Mouse (Mus musculus): ENCODE measurements around the gene Srl. TPM values are rescaled to one million over a fixed set of nuclear protein-coding genes. Genes with fewer than 3 reads are reported as not detected.

Srl gene
- total and polyA plus RNA-seq, 2 experiments from 2014 or later, result 10.6 to 28.3 TPM

DNA sequence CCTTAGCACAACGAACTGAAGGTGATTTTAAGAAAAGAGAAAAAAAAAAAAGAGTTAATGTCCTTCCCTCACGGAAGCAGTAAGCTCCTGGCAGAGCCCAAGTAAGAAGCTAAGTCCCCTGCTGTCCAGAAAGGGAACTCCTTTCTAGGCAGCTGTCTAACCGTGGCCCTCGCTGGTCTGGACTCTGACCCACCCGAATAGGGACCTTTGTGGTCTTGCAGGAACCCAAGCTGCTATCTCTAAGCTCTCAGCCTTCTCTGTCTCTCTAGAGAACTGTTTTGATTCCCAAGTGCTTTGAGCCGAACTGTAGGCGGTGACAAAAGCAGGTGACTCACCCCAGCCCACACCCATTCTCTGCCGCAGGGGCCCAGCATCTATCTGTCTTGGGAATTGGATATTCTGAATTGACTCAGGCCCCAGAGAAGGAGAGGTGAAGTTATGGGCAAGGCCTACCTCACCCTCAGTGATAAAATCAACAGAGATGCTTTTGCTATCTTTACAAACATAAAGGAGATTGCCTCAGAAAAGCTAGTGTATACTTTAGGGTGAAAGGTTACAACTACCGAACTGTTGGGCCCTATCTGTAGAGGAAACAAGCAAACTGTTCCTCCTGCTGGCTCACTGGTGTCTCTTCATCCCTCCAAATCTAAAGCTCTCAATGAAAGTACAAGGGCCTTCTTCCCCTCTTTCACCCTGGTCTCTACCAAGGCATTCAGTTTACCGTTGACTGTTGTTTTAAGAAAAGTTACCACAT, 71.8 kb downstream of the Srl start:
- no peaks in the 10 kb centered on the region for H3K9me3 ChIP-seq (ENCODE audit: low read length)
- ATAC-seq, result no peak
- peak; percentile 38 for TF ChIP-seq CTCF (IDR thresholded peaks at IDR 0.05; ENCODE audit: low read depth)
- H3K36me3 ChIP-seq (ENCODE audit: insufficient read depth, low read length), result no peaks in the 10 kb centered on the region
- no peak overlapping the region for H3K9ac ChIP-seq (replicated peaks; ENCODE audit: low read length)
- H3K27ac ChIP-seq, result no peak overlapping the region
- H3K27me3 ChIP-seq (ENCODE audit: insufficient read depth, low read length), result no peaks in the 10 kb centered on the region
- no peak overlapping the region for H3K4me3 ChIP-seq (ENCODE audit: low read length)
- H3K4me2 ChIP-seq (ENCODE audit: low read depth, low read length), result no peak overlapping the region
- 73% methylated on average over 10 of the region's 10 CpGs for WGBS
- no peak for DNase-seq (ENCODE audit: low spot score)
- 0 out of 2 replicates have a peak, but pooled peaks cover 4% of the 10 kb centered on the region for H3K4me1 ChIP-seq (ENCODE audit: insufficient read depth, low read length)

DNA sequence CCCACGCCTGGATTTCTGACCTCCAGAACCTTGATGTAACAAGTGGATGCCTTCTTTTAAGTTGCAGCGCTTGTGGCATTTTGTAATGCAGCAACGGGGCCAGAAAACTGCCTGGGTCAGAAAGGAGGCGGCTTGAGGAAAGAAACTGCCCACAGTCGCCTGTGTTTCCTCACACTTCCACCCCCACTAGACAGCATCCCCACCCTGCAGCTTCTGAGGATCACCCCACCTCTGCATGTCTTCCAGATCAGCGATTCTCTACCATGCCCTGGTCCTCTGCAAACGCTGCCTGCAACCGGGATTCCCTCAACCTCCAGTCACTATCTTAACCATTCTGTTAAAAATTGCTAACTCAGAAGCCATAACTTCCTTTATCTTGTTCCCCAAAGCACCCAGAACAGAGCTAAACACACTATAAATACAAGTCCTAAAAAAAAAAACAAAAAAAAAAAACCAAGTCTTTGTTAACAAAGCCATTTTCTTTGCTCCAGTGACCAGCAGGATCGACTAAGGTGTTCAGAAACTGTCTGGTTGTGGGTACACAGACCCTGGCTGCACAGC, 77.0 kb downstream of the Srl start:
- no peak overlapping the region for H3K27ac ChIP-seq
- TF ChIP-seq CTCF (IDR thresholded peaks at IDR 0.05; ENCODE audit: low read depth), result no peak
- no peaks in the 10 kb centered on the region for H3K4me1 ChIP-seq (ENCODE audit: insufficient read depth, low read length)
- H3K36me3 ChIP-seq (ENCODE audit: insufficient read depth, low read length), result no peaks in the 10 kb centered on the region
- H3K27me3 ChIP-seq (ENCODE audit: insufficient read depth, low read length), result no peaks in the 10 kb centered on the region
- DNase-seq (ENCODE audit: low spot score) (no peak), ATAC-seq (no peak)
- H3K9ac ChIP-seq (replicated peaks; ENCODE audit: low read length), result no peak overlapping the region
- 73% methylated on average over 9 of the region's 9 CpGs for WGBS
- no peak overlapping the region for H3K4me2 ChIP-seq (ENCODE audit: low read depth, low read length)
- no peaks in the 10 kb centered on the region for H3K9me3 ChIP-seq (ENCODE audit: low read length)
- H3K4me3 ChIP-seq (ENCODE audit: low read length), result no peak overlapping the region

DNA sequence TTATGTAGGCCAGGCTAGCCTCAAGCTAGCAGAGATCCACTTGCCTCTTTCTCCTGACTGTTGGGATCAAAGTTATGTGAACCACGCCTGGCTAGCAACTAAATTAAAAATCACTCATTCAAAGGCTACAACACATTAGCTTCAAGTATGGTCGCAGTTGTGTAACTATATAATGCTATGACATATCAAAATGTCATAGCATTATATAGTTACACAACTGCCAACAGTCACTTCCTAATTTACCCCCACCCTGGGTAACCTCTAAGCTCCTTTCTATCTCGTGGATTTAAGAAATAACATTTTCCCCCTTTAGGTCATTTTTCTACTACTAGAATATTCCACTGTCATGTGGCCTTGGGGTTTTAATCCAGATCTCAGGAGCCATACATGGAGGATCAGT, 83.7 kb downstream of the Srl start:
- H3K27ac ChIP-seq, result no peak overlapping the region
- H3K9me3 ChIP-seq (ENCODE audit: low read length), result no peaks in the 10 kb centered on the region
- DNase-seq (ENCODE audit: low spot score) (no peak), ATAC-seq (no peak)
- 89% methylated on average over 3 of the region's 3 CpGs for WGBS
- H3K4me3 ChIP-seq (ENCODE audit: low read length), result no peak overlapping the region
- no peak for TF ChIP-seq CTCF (IDR thresholded peaks at IDR 0.05; ENCODE audit: low read depth)
- no peaks in the 10 kb centered on the region for H3K27me3 ChIP-seq (ENCODE audit: insufficient read depth, low read length)
- no peaks in the 10 kb centered on the region for H3K4me1 ChIP-seq (ENCODE audit: insufficient read depth, low read length)
- H3K4me2 ChIP-seq (ENCODE audit: low read depth, low read length), result no peak overlapping the region
- no peak overlapping the region for H3K9ac ChIP-seq (replicated peaks; ENCODE audit: low read length)
- H3K36me3 ChIP-seq (ENCODE audit: insufficient read depth, low read length), result no peaks in the 10 kb centered on the region

DNA sequence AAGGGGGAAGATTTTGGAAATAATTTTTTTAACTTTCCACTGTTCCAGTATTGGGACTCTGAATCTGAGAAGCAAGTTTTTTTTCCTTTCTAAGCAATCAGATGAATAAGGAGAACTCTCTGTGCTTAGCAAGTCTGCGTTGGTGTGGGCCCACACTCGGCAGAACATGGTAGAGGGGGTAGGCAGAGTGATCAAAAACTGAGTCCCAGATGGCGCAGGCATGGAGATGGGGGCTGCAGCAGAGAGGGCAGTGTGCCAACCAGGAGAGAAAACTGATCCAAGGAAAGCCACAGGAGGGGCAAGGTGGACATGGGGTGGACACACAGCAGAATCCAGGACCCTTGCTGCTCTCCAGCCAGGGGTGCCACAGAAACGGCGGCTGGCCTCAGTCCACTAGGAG, 85.2 kb downstream of the Srl start:
- no peaks in the 10 kb centered on the region for H3K4me1 ChIP-seq (ENCODE audit: insufficient read depth, low read length)
- H3K4me2 ChIP-seq (ENCODE audit: low read depth, low read length), result no peak overlapping the region
- H3K27me3 ChIP-seq (ENCODE audit: insufficient read depth, low read length), result no peaks in the 10 kb centered on the region
- no peak overlapping the region for H3K9ac ChIP-seq (replicated peaks; ENCODE audit: low read length)
- no peak overlapping the region for H3K27ac ChIP-seq
- H3K4me3 ChIP-seq (ENCODE audit: low read length), result no peak overlapping the region
- ATAC-seq (no peak), DNase-seq (ENCODE audit: low spot score) (no peak)
- no peak for TF ChIP-seq CTCF (IDR thresholded peaks at IDR 0.05; ENCODE audit: low read depth)
- 83% methylated on average over 5 of the region's 5 CpGs for WGBS
- no peaks in the 10 kb centered on the region for H3K9me3 ChIP-seq (ENCODE audit: low read length)
- no peaks in the 10 kb centered on the region for H3K36me3 ChIP-seq (ENCODE audit: insufficient read depth, low read length)

DNA sequence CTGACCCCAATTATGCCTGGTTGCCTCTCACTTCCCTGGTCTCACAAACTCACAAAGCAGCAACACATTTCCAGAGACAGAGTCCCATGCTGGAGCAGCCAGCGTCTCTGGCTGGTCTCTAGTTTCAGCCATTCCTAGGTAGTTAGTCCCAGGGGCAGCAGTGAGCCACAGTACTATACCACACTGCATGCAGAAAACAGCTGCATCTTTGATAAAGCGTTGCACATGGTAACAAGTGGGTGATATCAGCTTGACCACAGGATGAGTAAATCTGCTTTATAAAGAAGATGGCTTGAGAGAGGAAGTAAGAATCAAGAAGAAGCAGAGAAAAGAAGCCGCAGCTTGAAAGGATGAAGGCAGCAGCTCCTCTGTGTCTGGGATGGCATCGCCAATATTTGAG, 85.9 kb downstream of the Srl start:
- no peak for ATAC-seq
- WGBS, result 74% methylated on average over 4 of the region's 4 CpGs
- TF ChIP-seq CTCF (IDR thresholded peaks at IDR 0.05; ENCODE audit: low read depth), result no peak
- H3K27me3 ChIP-seq (ENCODE audit: insufficient read depth, low read length), result no peaks in the 10 kb centered on the region
- no peak overlapping the region for H3K4me3 ChIP-seq (ENCODE audit: low read length)
- no peak overlapping the region for H3K4me2 ChIP-seq (ENCODE audit: low read depth, low read length)
- DNase-seq (ENCODE audit: low spot score), result no peak
- no peaks in the 10 kb centered on the region for H3K4me1 ChIP-seq (ENCODE audit: insufficient read depth, low read length)
- no peak overlapping the region for H3K27ac ChIP-seq
- no peaks in the 10 kb centered on the region for H3K9me3 ChIP-seq (ENCODE audit: low read length)
- no peaks in the 10 kb centered on the region for H3K36me3 ChIP-seq (ENCODE audit: insufficient read depth, low read length)
- H3K9ac ChIP-seq (replicated peaks; ENCODE audit: low read length), result no peak overlapping the region

DNA sequence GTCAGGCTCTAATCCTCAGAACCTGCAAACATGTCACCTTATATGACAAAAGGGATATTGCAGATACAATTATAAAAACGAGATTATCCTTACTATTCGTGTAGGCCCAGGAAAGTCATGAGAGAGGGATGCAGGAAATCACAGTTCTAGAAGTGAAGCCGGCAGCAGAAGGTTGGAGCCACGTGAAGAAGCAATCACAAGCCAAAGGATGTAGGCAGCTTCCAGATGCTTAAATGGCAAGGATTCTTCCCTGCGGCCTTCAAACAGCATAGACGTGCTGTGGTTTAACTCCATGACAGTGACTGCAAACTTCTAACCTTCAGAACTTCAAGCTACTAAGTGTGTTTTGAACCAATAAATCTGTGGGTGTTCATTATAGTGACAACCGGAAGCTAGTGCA, 87.1 kb downstream of the Srl start:
- DNase-seq (ENCODE audit: low spot score) (no peak), ATAC-seq (no peak)
- Histone ChIP-seq H3K36me3 (ENCODE audit: insufficient read depth, low read length) (no peaks in the 10 kb centered on the region), H3K9ac (replicated peaks; ENCODE audit: low read length) (no peak overlapping the region), H3K4me1 (ENCODE audit: insufficient read depth, low read length) (no peaks in the 10 kb centered on the region), H3K4me3 (ENCODE audit: low read length) (no peak overlapping the region), H3K4me2 (ENCODE audit: low read depth, low read length) (no peak overlapping the region), H3K9me3 (ENCODE audit: low read length) (no peaks in the 10 kb centered on the region), H3K27me3 (ENCODE audit: insufficient read depth, low read length) (no peaks in the 10 kb centered on the region), H3K27ac (no peak overlapping the region)
- TF ChIP-seq CTCF (IDR thresholded peaks at IDR 0.05; ENCODE audit: low read depth), result no peak
- WGBS, result 87% methylated on average over 7 of the region's 7 CpGs

DNA sequence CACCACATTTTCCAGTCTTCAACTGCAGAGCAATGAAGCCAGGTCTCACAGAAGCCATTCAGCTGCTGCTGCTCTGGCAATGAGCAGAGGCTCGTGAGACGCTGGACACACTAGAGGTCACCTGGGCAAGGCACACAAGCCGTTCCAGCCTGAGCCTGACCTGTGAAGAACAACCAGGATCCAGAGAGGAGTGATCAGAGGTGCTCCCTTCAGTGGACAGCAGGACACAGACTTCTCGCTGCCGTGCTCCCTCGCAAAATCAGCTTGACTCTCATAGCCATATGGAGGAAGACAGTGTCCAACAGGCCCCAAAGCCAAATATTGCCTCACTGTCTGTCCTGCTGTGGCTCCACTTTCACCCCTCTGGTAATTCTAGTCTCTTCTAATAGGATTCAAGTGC, 92.2 kb downstream of the Srl start:
- Histone ChIP-seq H3K9me3 (ENCODE audit: low read length) (no peaks in the 10 kb centered on the region), H3K27ac (no peak overlapping the region), H3K9ac (replicated peaks; ENCODE audit: low read length) (no peak overlapping the region), H3K4me3 (ENCODE audit: low read length) (no peak overlapping the region), H3K36me3 (ENCODE audit: insufficient read depth, low read length) (no peaks in the 10 kb centered on the region), H3K4me1 (ENCODE audit: insufficient read depth, low read length) (no peaks in the 10 kb centered on the region), H3K27me3 (ENCODE audit: insufficient read depth, low read length) (no peaks in the 10 kb centered on the region), H3K4me2 (ENCODE audit: low read depth, low read length) (no peak overlapping the region)
- no peak for TF ChIP-seq CTCF (IDR thresholded peaks at IDR 0.05; ENCODE audit: low read depth)
- ATAC-seq, result no peak
- no peak for DNase-seq (ENCODE audit: low spot score)
- WGBS, result 90% methylated on average over 6 of the region's 6 CpGs

Measured in hindbrain, postnatal 0 days (tissue).